Comparison of ENCODE assay signal across 21 mouse cellular contexts in the genomic region with DNA sequence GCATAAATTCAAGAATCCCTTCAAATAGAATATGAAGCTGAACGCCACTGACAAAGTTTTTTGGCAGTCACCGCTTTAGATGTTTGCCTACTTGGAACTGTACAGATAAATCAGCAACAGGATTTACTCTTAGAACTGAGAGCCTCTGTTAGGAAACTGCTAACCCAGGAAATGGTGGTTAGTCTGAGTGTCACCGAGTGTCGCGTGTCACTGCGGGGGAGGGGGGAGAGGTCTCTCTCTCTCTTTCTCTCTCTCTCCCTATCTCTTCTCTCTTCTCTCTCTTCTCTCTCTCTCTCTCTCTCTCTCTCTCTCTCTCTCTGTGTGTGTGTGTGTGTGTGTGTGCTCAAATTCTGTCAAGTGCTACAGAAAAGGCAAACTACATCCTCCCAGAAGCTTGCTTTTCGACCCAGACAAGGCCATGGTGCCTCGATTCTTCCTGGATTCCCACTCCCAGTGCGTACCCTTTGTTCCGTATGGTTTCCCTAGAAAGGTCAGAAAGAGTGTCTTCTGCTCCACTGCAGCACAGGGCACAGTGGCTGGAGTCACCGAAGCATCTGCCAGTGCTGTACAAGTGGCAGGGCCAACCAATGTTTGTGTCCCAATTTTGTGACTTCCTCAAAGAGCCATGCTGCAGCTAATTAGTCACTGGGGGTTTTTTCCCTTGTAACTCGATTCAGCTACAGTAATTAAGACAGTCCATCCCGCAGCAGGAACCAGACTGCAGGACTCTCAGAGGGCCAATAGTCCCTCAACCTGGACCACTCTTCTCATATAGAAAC.
A peak's percentile ranks its signal among the peaks of the same experiment; 100 is the strongest.
DNase-seq lines count a peak whose midpoint lies in the region; ATAC-seq and TF ChIP-seq lines count a peak whose summit lies in the region.
"Had no signal": no experiment of that assay in that cellular context is flagged by ENCODE, and none has a peak within 500 bp of the region (broad histone marks: within the 10 kb centered on the region; RNA-seq: fewer than 3 reads in every experiment).

No protein-coding gene starts in this region.

- H3K27me3 ChIP-seq in lung, embryonic 14.5 days (ENCODE audit: insufficient read depth, low read length): no peaks in the 10 kb centered on the region
- H3K27me3 ChIP-seq: hindbrain, embryonic 15.5 days; limb, embryonic 13.5 days; liver, embryonic 15.5 days; neural tube, embryonic 13.5 days; stomach, embryonic 15.5 days had no signal

- TF ChIP-seq CTCF in lung, embryonic 14.5 days (IDR thresholded peaks at IDR 0.05; ENCODE audit: low read depth): no peak

- H3K4me2 ChIP-seq in lung, embryonic 14.5 days: no peak overlapping the region
- H3K4me2 ChIP-seq: embryonic facial prominence, embryonic 13.5 days; hindbrain, embryonic 15.5 days; limb, embryonic 13.5 days; liver, embryonic 15.5 days; neural tube, embryonic 13.5 days; stomach, embryonic 15.5 days had no signal

- ATAC-seq in lung, embryonic 14.5 days (ENCODE audit: insufficient read depth): no peak
- peak; percentile 81 for ATAC-seq in common myeloid progenitor, adult 5-6 weeks (replicated peaks; ENCODE audit: low read depth, poor library complexity, severe bottlenecking)
- ATAC-seq in megakaryocyte progenitor cell, adult 5-6 weeks (replicated peaks; ENCODE audit: poor library complexity): peak; percentile 74

- H3K4me3 ChIP-seq in lung, embryonic 14.5 days (ENCODE audit: low read depth, low read length): no peak overlapping the region
- H3K4me3 ChIP-seq: embryonic facial prominence, embryonic 13.5 days; forebrain, embryonic 10.5 days; hindbrain, embryonic 15.5 days; limb, embryonic 13.5 days; liver, embryonic 15.5 days; neural tube, embryonic 13.5 days; stomach, embryonic 15.5 days had no signal

- no peaks in the 10 kb centered on the region for H3K4me1 ChIP-seq in lung, embryonic 14.5 days (ENCODE audit: insufficient read depth)
- H3K4me1 ChIP-seq: hindbrain, embryonic 15.5 days; liver, embryonic 15.5 days; neural tube, embryonic 13.5 days; stomach, embryonic 15.5 days had no signal

- no peaks in the 10 kb centered on the region for H3K36me3 ChIP-seq in lung, embryonic 14.5 days (ENCODE audit: insufficient read depth)
- H3K36me3 ChIP-seq: embryonic facial prominence, embryonic 13.5 days; forebrain, embryonic 10.5 days; hindbrain, embryonic 15.5 days; limb, embryonic 13.5 days; liver, embryonic 15.5 days; neural tube, embryonic 13.5 days; stomach, embryonic 15.5 days had no signal

- H3K9ac ChIP-seq in lung, embryonic 14.5 days: no peak overlapping the region
- H3K9ac ChIP-seq: embryonic facial prominence, embryonic 13.5 days; hindbrain, embryonic 15.5 days; limb, embryonic 13.5 days; liver, embryonic 15.5 days; neural tube, embryonic 13.5 days; stomach, embryonic 15.5 days had no signal

- WGBS in lung, embryonic 14.5 days: 61% methylated on average over 13 of the region's 13 CpGs

- no peak overlapping the region for H3K27ac ChIP-seq in lung, embryonic 14.5 days (ENCODE audit: low read depth)
- H3K27ac ChIP-seq: embryonic facial prominence, embryonic 13.5 days; forebrain, embryonic 10.5 days; hindbrain, embryonic 15.5 days; limb, embryonic 13.5 days; liver, embryonic 15.5 days; neural tube, embryonic 13.5 days; stomach, embryonic 15.5 days had no signal

- peaks cover 3% of the 10 kb centered on the region; the same call in 1 of the 2 replicates for H3K9me3 ChIP-seq in lung, embryonic 14.5 days (ENCODE audit: low read depth, low read length)
- H3K9me3 ChIP-seq: embryonic facial prominence, embryonic 13.5 days; forebrain, embryonic 10.5 days; hindbrain, embryonic 15.5 days; liver, embryonic 15.5 days; neural tube, embryonic 13.5 days; stomach, embryonic 15.5 days had no signal

- peak; percentile 38 for DNase-seq in lung, embryonic 14.5 days
- DNase-seq in lung, postnatal 10 days: no peak
- peak; percentile 61 for DNase-seq in thymus, postnatal 25 days
- no peak for DNase-seq in cerebellum, adult 9-11 months
- no peak for DNase-seq in kidney, adult 9 months
- no peak for DNase-seq in testis, postnatal 10 days (ENCODE audit: low spot score)
- DNase-seq: adrenal gland, postnatal 36 days; cerebellum, postnatal 25 days; kidney, adult 18-20 months; lung, postnatal 36 days; midbrain, embryonic 14.5 days; right cerebral cortex, postnatal 4 days had no signal

Comparison
In these comparisons a context has a peak if more than half of its experiments do, and no peak if none do; other contexts are left out.
1. DNase-seq: peak in lung, embryonic 14.5 days (single experiment) and thymus, postnatal 25 days (single experiment); none in lung, postnatal 10 days (single experiment), cerebellum, adult 9-11 months (single experiment), kidney, adult 9 months (single experiment) and testis, postnatal 10 days (single experiment).